Mouse (Mus musculus) adrenal gland, adult (tissue): ENCODE measurements around the gene Shisa4.
A peak's percentile ranks its signal among the peaks of the same experiment; 100 is the strongest.

Experiments
- DNase-seq, 2 experiments: peaks; one replicate each; pipeline ENCODE4 v3.0.0; 2022 to 2023; ENCODE audit warnings: low spot score in 1 of 2; ENCODE audit not compliant: inconsistent age in 2 of 2

Gene Shisa4

DNA sequence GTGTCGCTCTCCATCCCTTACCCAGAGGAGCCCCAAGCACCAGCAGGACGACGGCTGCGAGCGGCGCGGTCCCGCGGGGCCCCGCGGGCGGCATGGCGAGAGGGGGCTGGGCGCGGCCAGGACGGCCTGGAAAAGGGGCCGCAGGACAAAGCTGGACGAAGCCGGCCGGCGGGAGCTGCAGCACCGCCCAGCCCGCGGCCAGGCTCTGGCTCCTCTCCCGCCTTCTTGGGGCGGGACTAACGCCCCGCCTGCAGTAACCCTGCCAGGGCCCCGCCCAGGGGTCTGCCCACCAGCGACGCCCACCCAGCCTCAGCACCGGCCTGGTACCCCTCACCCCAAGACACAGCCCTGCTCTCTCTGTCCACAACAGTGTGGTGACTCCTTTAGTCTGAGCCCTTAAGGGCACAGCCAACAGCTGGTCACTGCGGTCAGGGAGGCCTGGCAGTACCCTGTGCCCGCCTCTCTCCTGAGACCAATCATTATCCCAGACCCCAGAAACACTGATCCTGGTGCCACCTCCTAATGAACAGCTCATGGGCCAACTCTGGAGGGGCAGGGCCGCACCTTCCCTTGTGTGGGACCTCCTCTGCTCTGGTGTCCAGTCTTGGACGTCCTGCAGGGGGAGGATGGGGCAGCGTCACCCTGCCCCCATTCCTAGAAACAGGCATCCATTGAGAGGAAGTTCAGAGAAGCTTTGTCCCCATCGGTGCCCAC, at the start of gene Shisa4:
TSS of gene Shisa4 (minus strand) at position 370 of the 714 bp plus-strand sequence.
- DNase-seq = peak; percentile 79 to 86

GRCm38 (mm10) chr1:135422772-135423171, 47.7 kb upstream of the Shisa4 start:
- peak; percentile 14 to 58 for DNase-seq

- DNase-seq = peak; percentile 55 to 81
These were observed 39.0 kb upstream of the Shisa4 start for GRCm38 (mm10) chr1:135413996-135414395.

DNA sequence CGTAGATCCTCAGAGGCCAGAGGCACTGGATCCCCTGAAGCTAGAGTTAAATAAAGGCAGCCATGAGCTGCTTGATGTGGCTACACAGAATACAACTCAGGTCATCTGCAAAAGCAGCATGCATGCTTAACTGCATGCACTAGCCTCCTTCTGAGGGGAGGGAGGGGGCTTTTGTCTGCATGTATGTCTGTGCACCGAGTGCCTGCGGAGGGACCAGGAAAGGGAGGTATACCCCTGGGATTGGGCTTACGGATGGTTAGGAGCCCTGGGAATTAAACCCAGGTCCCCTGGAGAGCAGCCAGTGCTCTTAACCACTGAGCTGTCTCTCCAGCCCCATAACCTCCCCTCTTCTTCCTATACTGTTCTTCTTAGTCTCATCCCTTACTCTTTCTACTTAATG, 37.1 kb upstream of the Shisa4 start:
- DNase-seq = no peak

DNA sequence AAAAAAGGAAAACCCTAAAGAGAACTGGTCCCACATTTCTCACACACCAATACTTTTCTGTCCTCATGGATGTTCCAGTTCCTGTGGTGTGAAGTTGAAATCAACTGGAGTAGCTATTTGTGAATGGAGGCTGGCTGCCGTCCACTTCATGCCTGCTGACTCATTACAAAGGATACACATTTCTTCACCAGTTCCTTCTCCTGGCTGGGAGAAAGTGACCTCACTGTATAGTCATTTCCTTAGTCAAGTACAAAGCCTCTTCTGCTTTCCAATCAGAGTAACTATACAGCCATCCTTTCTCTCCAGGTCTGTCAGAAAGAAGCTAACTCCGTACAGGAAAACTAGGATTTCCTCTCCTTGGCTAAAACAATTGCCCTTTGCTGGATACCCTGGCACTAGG, 35.9 kb upstream of the Shisa4 start:
- peak; percentile 66 to 87 for DNase-seq

- no peak for DNase-seq
These were observed 33.9 kb upstream of the Shisa4 start for GRCm38 (mm10) chr1:135408973-135409372.

DNA sequence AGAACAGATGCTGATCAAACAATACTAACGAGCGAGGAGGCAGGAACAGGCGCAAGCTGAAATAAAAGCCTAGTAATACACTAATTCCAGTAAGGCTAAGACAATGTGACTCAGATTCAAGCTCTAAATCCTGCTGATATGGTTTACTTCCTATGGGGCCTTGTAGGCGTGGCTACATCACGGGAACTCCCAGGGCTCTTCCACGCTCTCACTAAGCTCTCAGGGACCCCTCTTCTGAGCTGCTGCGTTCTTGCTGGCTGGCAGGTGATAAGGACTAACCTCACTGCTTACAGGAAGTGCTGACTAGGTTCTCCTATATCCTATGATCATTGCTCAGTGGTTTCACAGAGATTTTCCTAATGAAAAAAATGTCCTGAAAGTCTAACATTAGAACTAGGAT, 30.3 kb upstream of the Shisa4 start:
- DNase-seq = no peak

DNA sequence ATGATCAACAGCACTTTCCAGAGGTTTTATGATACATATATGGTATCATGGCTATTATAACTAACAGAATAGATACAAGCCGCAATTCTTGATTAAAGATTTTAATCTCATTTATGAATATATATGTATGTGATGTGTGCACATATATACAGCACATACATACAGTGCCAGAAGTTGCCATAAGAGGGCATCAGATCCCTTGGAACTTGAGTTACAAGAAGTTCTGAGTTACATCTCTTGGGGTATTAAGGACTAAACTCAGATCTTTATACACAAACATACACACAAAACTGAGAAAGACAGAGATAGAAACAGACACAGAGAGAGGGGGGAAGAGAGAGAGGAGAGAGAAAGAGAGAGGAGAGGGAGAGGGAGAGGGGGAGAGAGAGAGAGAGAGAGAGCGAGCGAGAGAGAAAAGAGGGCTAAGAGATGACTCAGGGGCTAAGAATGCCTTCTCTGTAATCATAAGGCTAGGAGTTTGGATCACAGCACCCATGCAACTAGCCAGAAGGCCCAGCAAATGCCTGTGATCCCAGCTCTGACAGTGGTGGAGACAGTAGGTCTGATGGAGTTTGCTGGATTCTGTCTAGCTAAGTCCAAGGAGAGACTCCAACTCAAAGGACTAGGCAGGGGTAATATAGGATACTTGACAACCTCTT, 26.5 kb upstream of the Shisa4 start:
- DNase-seq = no peak

DNA sequence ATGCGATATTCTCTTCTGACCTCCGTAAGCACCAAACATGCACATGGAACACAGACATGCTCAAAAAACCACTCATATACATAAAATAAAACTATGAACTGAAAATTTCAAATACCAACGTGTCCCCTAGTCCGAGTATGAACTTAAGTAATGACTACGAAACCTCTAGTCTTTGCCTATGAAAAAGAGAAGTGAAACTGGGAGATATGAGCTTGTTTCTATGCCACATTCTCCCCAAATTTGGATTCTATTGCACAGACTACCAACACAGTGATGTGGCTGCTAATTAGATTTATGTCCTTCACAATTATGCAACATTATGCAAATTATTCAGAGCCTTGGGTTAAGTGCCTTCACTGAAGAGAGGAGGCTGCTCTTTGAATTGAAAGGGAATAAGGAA, 24.4 kb upstream of the Shisa4 start:
- DNase-seq = no peak

DNA sequence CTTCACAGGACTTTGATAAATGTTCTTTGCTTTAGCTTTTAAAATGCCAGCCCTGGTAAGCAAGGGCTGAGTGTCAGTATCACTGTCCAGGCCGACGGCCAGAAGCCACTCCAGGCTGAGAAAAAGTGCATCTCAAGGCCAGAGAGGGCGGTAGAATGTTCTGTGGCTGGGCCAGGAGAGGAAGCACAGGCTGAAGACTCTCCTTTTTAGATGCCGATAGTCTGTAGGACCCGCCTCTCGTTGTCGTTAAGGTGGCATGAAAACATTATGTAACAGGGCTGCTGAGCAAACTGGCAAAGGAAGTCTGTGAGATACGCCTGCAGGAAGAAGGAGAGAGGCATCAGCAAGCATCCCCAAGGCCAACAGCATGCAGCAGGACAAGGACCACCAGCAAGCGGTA, 10.1 kb upstream of the Shisa4 start:
- peak; percentile 54 to 69 for DNase-seq

- DNase-seq = no peak
These were observed 9.1 kb upstream of the Shisa4 start for GRCm38 (mm10) chr1:135384171-135384570.

DNA sequence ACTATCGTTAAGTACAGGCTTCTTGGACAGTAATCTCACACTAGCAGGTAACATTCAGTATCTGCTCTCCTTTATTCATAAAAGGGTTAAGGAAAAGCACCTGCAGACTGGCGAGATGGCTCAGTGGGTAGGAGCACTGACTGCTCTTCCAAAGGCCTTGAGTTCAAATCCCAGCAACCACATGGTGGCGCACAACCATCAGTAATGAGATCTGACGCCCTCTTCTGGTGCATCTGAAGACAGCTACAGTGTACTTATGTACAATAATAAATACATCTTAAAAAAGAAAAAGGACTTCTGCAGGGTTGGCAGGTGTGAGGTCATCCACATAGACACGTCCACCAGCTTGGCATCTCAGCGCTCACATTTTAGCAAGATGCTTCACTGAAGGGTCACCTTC, 6.5 kb upstream of the Shisa4 start:
- DNase-seq = peak in 1 of 2 experiments; percentile 71

DNA sequence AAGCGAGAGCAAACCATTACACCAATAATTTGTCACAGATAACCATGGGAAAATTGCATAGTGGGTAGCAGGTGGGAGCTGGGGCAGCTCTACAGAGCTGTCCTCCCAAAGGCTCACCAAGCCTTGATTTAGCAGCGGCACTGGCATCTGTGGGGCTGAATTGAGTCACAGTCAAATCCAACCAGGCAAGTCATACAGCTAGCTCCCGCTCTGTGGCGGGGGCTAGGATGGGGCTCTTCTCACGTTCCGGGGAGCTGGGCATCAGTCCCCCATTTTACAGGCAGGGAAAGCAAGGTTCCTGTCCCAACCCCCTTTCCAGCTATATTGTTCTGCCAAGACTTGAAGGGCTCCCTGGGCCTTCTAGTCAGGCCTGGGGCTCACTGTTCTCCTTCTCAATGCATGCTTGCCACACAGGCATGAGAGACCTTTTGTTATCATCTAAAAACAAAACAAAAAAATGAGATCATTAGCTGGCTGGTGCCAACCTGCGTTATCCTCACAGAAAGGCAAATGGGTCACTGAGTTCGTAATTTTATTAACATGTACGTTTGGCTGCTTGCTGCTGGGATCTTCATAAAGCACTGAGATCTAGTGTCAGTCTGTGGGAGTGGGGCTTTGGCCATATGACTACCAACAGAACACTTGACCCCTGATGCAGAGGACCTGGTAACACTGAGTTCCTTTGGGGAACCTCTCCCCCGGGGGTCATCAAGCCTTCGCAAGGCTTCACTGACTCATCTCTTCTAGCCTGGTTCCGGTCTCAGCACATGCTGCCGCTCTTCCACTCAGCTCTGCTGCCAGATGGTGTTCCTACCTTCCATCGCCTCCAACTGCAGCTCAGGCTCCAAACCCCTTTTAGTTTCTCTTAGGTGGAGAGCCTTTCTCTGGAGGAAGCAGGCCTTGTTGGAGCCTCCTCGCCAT, 5.3 kb upstream of the Shisa4 start:
- DNase-seq = no peak

- DNase-seq = no peak
These were observed 4.0 kb upstream of the Shisa4 start for GRCm38 (mm10) chr1:135379048-135379447.

- DNase-seq = no peak
These were observed 3.5 kb upstream of the Shisa4 start for GRCm38 (mm10) chr1:135378576-135378975.

- peak in 1 of 2 experiments; percentile 68 for DNase-seq
These were observed 716 bp downstream of the Shisa4 start for GRCm38 (mm10) chr1:135374175-135374867.

DNA sequence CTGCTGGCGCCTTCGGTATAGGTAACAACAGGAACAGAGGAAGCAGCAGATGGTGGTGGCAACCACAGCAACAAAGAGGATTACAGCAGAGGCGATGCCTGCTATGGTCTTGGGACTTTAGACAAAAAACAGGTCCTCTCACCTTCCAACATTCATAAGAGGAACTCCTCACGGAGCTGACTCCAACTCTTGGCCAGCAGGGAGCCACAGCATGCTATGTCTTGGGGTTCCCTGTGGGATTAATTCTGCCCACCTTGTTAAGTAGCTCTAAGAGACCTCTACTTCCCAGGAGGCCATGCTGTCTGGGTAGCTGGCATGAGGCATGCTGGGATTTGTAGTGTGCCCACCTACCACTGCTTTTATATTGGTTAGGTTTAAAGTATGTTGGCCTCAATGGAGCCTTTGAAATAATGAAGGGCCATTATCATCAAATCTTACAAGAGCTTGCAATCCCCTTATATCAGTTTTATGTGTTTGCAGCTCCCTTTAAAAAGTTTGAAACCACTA, 1.8 kb downstream of the Shisa4 start:
- DNase-seq = no peak

GRCm38 (mm10) chr1:135369415-135369814, 5.6 kb downstream of the Shisa4 start:
- no peak for DNase-seq

DNA sequence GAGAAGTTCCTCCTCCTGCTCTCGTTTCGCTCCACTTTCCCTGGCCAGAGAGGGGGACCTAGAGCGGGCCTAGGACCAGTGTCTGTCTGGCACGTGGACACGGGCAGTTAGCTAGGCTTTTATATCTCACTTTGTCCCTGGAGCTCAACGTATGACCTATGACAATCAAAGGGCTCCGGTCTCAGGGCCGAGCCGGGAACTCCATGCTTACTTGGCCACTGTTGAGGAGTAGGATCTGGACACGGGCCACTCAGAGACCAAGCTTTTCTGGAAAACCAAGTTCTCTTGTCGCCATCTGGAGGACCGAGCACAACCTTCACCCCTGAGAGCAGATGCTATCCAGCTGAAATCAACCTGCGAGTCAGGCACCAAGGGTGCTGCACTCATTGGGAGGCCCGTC, 6.1 kb downstream of the Shisa4 start:
- DNase-seq = peak; percentile 80 to 88

- peak; percentile 91 to 96 for DNase-seq
These were observed 6.8 kb downstream of the Shisa4 start for GRCm38 (mm10) chr1:135368245-135368644.

DNA sequence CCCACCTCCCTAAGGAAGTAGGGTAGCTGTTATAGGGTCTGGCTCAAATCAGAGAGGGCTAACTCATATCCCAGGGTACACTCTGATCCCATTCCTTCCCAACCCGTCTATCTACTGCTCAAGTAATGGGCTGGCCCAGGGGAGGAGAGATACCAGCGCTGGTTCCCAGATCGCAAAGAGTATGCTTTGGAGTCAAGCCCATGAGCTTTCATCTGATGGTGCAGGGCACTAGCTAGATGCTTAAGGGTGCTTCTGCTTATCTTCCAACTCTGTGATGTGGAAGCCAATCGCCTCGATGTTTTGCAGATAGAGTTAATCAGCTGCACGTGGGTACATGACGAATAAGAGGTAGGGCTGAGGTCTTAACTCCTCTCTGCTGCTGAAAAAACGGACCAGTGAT, 7.4 kb downstream of the Shisa4 start:
- DNase-seq = peak in 1 of 2 experiments; percentile 56
